Mouse (Mus musculus): ENCODE measurements around the gene Cox6a2.

DNA sequence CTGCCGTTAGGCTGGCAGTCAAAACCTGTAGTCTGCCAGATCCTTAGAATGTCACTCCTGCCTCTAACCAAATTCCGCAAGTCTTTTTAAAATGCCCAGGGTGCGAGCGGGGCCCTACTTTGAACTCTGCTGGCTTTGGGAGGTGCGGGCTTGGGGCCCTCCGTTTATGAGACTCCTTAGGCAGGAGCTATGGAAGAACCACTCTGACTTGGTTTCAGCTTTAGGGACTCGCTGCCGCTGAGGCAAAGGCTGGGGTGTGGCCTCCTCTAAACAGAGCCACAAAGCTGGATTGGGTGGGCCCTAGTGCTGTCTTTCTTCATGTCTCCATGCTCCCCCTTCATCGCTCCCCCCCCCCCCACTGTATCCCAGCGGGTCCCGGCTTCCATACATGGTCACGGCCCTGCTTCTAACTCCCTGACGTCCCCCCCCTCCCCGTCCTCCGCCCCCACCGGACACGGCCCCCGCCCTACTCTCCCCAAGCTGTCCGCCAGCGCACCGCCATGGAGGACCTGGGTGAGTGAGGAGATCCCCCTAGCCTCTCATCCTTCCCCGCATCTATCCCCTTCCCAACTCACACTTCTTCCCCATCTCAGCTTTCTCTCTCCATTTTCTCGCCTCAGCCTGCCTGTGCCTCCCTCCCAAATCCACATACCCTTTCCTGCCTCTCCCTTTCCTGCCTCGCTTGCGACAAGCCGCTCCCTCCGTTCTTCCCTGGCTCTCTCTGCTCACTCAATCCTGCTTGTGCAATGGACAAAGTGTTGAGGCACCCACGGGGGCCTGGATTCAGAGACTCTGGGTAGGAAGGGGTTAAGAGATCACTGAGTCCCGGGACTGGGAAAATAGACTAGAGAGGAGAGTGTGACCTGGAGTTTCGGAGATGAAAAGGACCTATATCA is 40.6 kb upstream of the Cox6a2 start, which contains the start of gene Tgfb1i1:
- TF ChIP-seq CTCF (conservative IDR thresholded peaks at IDR 0.05 in 1 of 2, IDR thresholded peaks at IDR 0.05 in 1 of 2; ENCODE audit: low read depth in 2 of 2, low read length in 2 of 2) (no peak), UBTF (IDR thresholded peaks at IDR 0.05; ENCODE audit: low read depth, low read length) (no peak), E2F4 (IDR thresholded peaks at IDR 0.05; ENCODE audit: insufficient replicate concordance, low read depth, low read length) (no peak), ZC3H11A (IDR thresholded peaks at IDR 0.05; ENCODE audit: low read depth, low read length) (no peak), MAX (IDR thresholded peaks at IDR 0.05; ENCODE audit: low read length) (no peak), MXI1 (IDR thresholded peaks at IDR 0.05; ENCODE audit: low read depth, low read length) (no peak)

All from CH12.LX (cell line).